Mouse (Mus musculus) CD4-positive naive resting alpha-beta T cell, adult 76 days (primary cell): ENCODE measurements around the gene Olfr1272. TPM values are rescaled to one million over a fixed set of nuclear protein-coding genes. Genes with fewer than 3 reads are reported as not detected.

ENCODE experiments used
- total RNA-seq: library from RNA; stranded (reverse); gene quantifications from one replicate; pipeline ENCODE4 v1.2.4, GENCODE M21; 2023

The Olfr1272 gene
- total RNA-seq, result not detected

GRCm38 (mm10) chr2:90292741-90293140 is at the start of gene Olfr1272:
TSS of gene Olfr1272 (minus strand) at chr2:90292841.

GRCm38 (mm10) chr2:90321900-90322299 is 29.3 kb upstream of the Olfr1272 start, which contains the start of gene Gm13769:
TSS of gene Gm13769 (plus strand) at chr2:90322200.

GRCm38 (mm10) chr2:90270932-90271331 is 21.7 kb downstream of the Olfr1272 start, which contains the start of gene Olfr1271:
TSS of gene Olfr1271 (minus strand) at chr2:90271032.

GRCm38 (mm10) chr2:90257492-90257891 is 35.1 kb downstream of the Olfr1272 start, which contains the start of gene Olfr142:
TSS of gene Olfr142 (minus strand) at chr2:90257592.

Other genes starting within 250 kb of the Olfr1272 start
- not detected for gene Olfr140, start 229.2 kb downstream of the Olfr1272 start, total RNA-seq
- not detected for gene Olfr1269, start 171.4 kb downstream of the Olfr1272 start, total RNA-seq
- not detected for gene Olfr32, start 150.5 kb downstream of the Olfr1272 start, total RNA-seq
- not detected for gene Olfr1270, start 139.8 kb downstream of the Olfr1272 start, total RNA-seq
- 0.73 TPM for gene Olfr1506, start 68.3 kb downstream of the Olfr1272 start, total RNA-seq
- not detected for gene Olfr142, start 35.2 kb downstream of the Olfr1272 start, total RNA-seq
- not detected for gene Olfr1271, start 21.8 kb downstream of the Olfr1272 start, total RNA-seq
- not detected for gene Gm13769, start 29.4 kb upstream of the Olfr1272 start, total RNA-seq
- gene Olfr1274-ps, start 105.8 kb upstream of the Olfr1272 start, total RNA-seq, result not detected